24 mouse cellular contexts compared by ENCODE assay signal in the genomic region with DNA sequence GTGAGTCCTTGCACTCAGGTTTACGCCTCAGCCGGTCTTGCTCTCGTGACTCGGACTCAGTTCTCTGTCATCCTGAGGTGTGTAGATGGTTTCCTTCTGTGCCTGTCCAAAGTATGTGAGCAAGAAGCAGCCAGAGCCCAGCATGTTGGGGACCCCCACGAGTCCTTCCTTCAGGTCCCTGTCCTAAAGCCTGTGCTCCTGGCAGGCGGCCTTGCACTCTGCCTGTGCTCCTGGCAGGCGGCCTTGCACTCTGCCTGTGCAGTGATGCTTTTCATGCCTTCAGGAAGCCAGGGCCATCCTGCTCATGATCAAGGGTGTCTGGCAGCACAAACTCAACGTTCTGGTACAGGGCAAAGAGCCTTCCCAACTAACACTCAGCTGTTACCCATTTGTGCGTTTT. TPM values are rescaled to one million over a fixed set of nuclear protein-coding genes. Genes with fewer than 3 reads are reported as not detected.
DNase-seq lines count a peak whose midpoint lies in the region; TF ChIP-seq lines count a peak whose summit lies in the region.
"Had no signal": no experiment of that assay in that cellular context is flagged by ENCODE, and none has a peak within 500 bp of the region (broad histone marks: within the 10 kb centered on the region; RNA-seq: fewer than 3 reads in every experiment).

No protein-coding gene starts in this region.

- no peak for TF ChIP-seq POLR2A in cerebellum, adult 2 months (IDR thresholded peaks at IDR 0.05; ENCODE audit: borderline replicate concordance, insufficient read depth, low read length)

- 58% methylated on average over 9 of the region's 9 CpGs for WGBS in cerebellum, adult 2 months

- peak; percentile 45 to 52 for DNase-seq in cerebellum, adult 2 months
- no peak for DNase-seq in cerebellum, postnatal 4 days (ENCODE audit: low spot score in 2 of 2)
- peak; percentile 61 for DNase-seq in adrenal gland, postnatal 14 days
- DNase-seq in cerebellum, postnatal 10 days, result peak; percentile 42 to 64
- no peak for DNase-seq in thymus, postnatal 25 days
- DNase-seq in right cerebral cortex, postnatal 36 days (ENCODE audit: low spot score in 2 of 2), result no peak
- DNase-seq: B cell, adult 2 months; heart, postnatal 10 days; kidney, adult 18-20 months; kidney, postnatal 36 days; layer of hippocampus, postnatal 36 days; left cerebral cortex, postnatal 4 days; liver, embryonic 13.5 days; lung, adult 18-20 months; lung, postnatal 4 days had no signal

- TF ChIP-seq CTCF in cerebellum, adult 2 months (IDR thresholded peaks at IDR 0.05; ENCODE audit: borderline replicate concordance, insufficient read depth, low read depth, low read length), result no peak

- H3K27ac ChIP-seq in cerebellum, adult 2 months (ENCODE audit: insufficient read depth, low read length), result no peak overlapping the region
- H3K27ac ChIP-seq: embryonic facial prominence, embryonic 13.5 days; forebrain, embryonic 10.5 days; heart, embryonic 13.5 days; kidney, embryonic 15.5 days; liver, embryonic 13.5 days; midbrain, embryonic 12.5 days; neural tube, embryonic 13.5 days had no signal

- H3K4me1 ChIP-seq in cerebellum, adult 2 months (ENCODE audit: control insufficient read depth, insufficient read depth, low read length), result peaks cover 7% of the 10 kb centered on the region; the same call in 1 of the 2 replicates
- H3K4me1 ChIP-seq: embryonic facial prominence, embryonic 13.5 days; forebrain, embryonic 10.5 days; heart, embryonic 13.5 days; kidney, embryonic 15.5 days; midbrain, embryonic 12.5 days; neural tube, embryonic 13.5 days had no signal

- no peak overlapping the region for H3K4me3 ChIP-seq in cerebellum, adult 2 months (replicated peaks; ENCODE audit: insufficient read depth, low read depth, low read length)
- H3K4me3 ChIP-seq: embryonic facial prominence, embryonic 13.5 days; forebrain, embryonic 10.5 days; heart, embryonic 13.5 days; kidney, embryonic 15.5 days; liver, embryonic 13.5 days; megakaryocyte, embryonic 14.5 days; midbrain, embryonic 12.5 days; neural tube, embryonic 13.5 days had no signal

- H3K27me3 ChIP-seq in cerebellum, adult 2 months (ENCODE audit: control insufficient read depth, insufficient read depth, low read length), result no peaks in the 10 kb centered on the region
- H3K27me3 ChIP-seq: embryonic facial prominence, embryonic 13.5 days; heart, embryonic 13.5 days; kidney, embryonic 15.5 days; liver, embryonic 13.5 days; megakaryocyte, embryonic 14.5 days; midbrain, embryonic 12.5 days; neural tube, embryonic 13.5 days had no signal

RNA-seq across cellular contexts. Expression of gene Sun1, which starts 16.8 kb away (rescaled TPM):
- polyA plus RNA-seq in cerebellum, adult 2 months (2012; rRNA removed), result 65.3 and 70.8 TPM in 2 replicates
- total RNA-seq in adrenal gland, postnatal 14 days (2021), result 63.6 and 78.6 TPM in 2 replicates

RNA-seq across cellular contexts. Expression of gene Dnaaf5, which starts 33.6 kb away (rescaled TPM):
- polyA plus RNA-seq in cerebellum, adult 2 months (2012; rRNA removed), result 7.0 and 7.9 TPM in 2 replicates
- total RNA-seq in adrenal gland, postnatal 14 days (2021), result 18.9 and 20.4 TPM in 2 replicates

RNA-seq across cellular contexts. Expression of gene Prkar1b, which starts 33.8 kb away (rescaled TPM):
- polyA plus RNA-seq in cerebellum, adult 2 months (2012; rRNA removed), result 507 and 509 TPM in 2 replicates
- 16.4 and 20.0 TPM in 2 replicates for total RNA-seq in adrenal gland, postnatal 14 days (2021)
- total RNA-seq: common myeloid progenitor, adult 5-6 weeks; hematopoietic stem cell, adult 5-6 weeks had no signal

Comparison
In these comparisons a context has a peak if more than half of its experiments do, and no peak if none do; other contexts are left out.
1. DNase-seq: peak in cerebellum, adult 2 months (2 of 2), adrenal gland, postnatal 14 days (single experiment) and cerebellum, postnatal 10 days (2 of 2); none in cerebellum, postnatal 4 days (0 of 2), thymus, postnatal 25 days (single experiment) and right cerebral cortex, postnatal 36 days (0 of 2).